Mouse (Mus musculus): ENCODE measurements around the gene Sugp1. TPM values are rescaled to one million over a fixed set of nuclear protein-coding genes. Genes with fewer than 3 reads are reported as not detected.

Gene Sugp1
- polyA plus RNA-seq, 1 experiment from 2014 or later = 37.3 TPM

DNA sequence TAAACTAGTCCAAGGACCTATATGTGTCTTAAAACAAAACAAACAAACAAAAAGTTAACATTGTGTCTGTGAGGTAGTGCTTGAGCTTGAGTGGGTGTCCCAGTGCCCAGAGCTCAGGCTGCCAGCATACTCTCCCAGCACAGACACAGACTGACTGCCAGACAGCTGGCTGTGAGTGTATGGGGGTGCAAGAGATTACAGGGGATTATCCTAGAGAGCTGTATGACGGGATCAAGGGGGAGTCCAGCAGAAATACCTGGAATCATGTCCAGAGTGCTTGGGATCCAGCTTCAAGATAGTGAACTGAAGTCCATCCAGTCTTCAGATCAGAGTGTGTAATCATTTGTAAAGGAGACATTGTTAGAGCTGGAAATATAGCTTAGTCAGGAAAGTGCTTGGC lies 15.1 kb downstream of the Sugp1 start:
- H3K36me3 ChIP-seq = peaks cover 52% of the 10 kb centered on the region
- 81% methylated on average over 1 of the region's 1 CpGs for WGBS
- H3K4me3 ChIP-seq (replicated peaks) = no peak overlapping the region
- no peak overlapping the region for H3K9ac ChIP-seq
- no peak overlapping the region for H3K27ac ChIP-seq
- no peaks in the 10 kb centered on the region for H3K27me3 ChIP-seq (replicated peaks)
- H3K4me2 ChIP-seq = no peak overlapping the region
- H3K9me3 ChIP-seq = no peaks in the 10 kb centered on the region
- ATAC-seq (ENCODE audit: insufficient read depth, low FRiP score, low read depth) = no peak
- no peaks in the 10 kb centered on the region for H3K4me1 ChIP-seq

DNA sequence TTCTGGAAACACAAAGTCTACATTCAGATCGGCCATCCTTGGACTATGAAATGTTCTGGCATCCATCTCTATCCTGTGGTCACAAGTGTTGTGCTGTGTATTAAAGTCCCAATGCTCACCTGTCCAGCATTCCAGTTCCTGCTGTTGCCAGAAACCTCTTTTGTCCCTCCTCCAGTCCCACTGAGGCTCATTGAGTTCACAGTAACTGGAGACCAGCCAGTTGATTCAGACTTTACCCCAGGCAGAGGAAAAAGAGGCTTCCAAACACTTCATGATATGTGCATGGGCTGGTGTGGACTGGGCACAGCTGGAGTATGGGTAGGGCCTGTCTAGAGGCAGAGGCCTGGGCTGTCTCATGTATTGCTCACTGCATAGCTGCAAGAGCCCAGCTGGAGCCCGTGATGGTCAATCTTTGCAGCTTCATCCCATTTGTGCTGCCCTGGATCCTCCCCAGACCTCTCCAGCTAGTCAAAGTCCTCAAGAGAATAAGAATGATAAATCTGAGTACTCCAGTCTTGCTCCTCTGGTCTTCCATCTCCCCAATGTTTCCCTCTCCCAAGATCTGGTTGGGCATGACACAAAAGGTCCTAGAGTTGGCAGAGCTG lies 29.3 kb downstream of the Sugp1 start:
- whole genome bisulfite sequencing = 69% methylated on average over 2 of the region's 2 CpGs
- H3K36me3 ChIP-seq = peaks cover 19% of the 10 kb centered on the region
- ATAC-seq (ENCODE audit: insufficient read depth, low FRiP score, low read depth) = peak; percentile 20; the same call in 1 of the 2 replicates
- H3K4me1 ChIP-seq = peaks cover 10% of the 10 kb centered on the region; the same call in 1 of the 2 replicates
- H3K4me3 ChIP-seq (replicated peaks) = no peak overlapping the region
- H3K27ac ChIP-seq = 0 out of 2 replicates have a peak overlapping the region, but pooled peaks have one; percentile 22
- no peaks in the 10 kb centered on the region for H3K27me3 ChIP-seq (replicated peaks)
- no peak overlapping the region for H3K9ac ChIP-seq
- H3K9me3 ChIP-seq = no peaks in the 10 kb centered on the region
- peak overlapping the region; percentile 59; the same call in 1 of the 2 replicates for H3K4me2 ChIP-seq

DNA sequence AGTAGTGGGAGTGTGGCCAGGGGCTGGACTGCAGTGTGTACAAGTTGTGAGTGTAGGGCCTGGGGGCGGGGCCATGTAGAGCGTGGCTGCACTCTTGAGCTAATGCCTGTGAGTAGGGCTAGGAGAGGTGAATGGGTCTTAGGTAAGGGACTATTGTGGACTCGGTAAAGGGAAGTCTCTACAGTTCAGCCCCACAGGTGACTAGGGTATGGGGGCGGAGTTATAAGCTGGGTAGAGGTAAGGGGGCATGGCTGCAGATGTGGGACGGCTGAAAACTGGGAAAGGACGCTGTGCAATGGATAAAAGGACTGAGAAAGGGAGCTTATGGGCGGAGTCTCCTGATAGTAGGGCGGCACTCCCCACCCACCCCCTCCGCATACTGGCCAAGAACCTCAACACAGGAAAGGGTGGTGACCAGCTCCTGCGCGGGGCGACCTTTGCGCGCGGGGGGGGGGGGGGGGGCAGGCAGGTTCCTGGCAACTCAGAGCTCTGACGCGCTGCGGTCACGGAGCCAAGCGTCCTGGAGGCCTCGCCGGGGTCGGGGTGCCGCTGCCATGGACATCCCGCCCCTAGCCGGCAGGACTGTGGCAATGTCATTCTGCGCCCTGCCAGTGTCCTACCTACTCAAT lies 29.9 kb downstream of the Sugp1 start, which contains the start of gene Tm6sf2:
Gene Tm6sf2 (plus strand): TSS at position 484 of the 629 bp plus-strand sequence.
- peaks cover 10% of the 10 kb centered on the region; the same call in 1 of the 2 replicates for H3K4me1 ChIP-seq

DNA sequence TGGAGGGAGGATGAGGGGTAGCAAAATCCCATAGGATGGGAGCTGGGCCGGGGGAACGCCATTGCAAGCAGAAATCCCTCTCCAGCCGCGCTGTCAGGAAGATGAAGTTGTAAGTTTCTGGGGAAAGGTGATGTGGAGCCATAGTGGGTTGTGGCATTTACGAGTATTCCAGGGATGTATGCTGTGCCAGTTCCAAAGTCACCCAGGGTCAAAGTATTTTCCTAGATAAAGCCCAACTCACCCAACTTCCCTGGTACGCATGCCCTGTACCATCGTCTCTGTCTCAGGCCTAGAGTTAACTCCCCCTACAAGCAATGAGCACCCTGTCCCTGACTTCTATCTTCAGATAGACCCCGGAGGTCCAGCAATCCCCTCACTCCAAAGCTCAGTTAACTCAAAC lies 30.5 kb downstream of the Sugp1 start:
- Histone ChIP-seq H3K4me1 (peaks cover 10% of the 10 kb centered on the region; the same call in 1 of the 2 replicates), H3K9me3 (no peaks in the 10 kb centered on the region), H3K27me3 (replicated peaks) (no peaks in the 10 kb centered on the region), H3K36me3 (peaks cover 14% of the 10 kb centered on the region; the same call in 1 of the 2 replicates), H3K4me3 (replicated peaks) (peak overlapping the region; percentile 20; the same call in 1 of the 2 replicates), H3K4me2 (peak overlapping the region; percentile 59), H3K9ac (no peak overlapping the region), H3K27ac (no peak overlapping the region)
- 54% methylated on average over 8 of the region's 8 CpGs for WGBS
- no peak for ATAC-seq (ENCODE audit: insufficient read depth, low FRiP score, low read depth)

More for the DNA sequence above, 29.9 kb downstream of the Sugp1 start, which contains the start of gene Tm6sf2:
- WGBS = 9% methylated on average over 20 of the region's 27 CpGs
- no peak within 1 kb of the TSS for H3K9ac ChIP-seq
- no peaks in the 10 kb centered on the region for H3K27me3 ChIP-seq (replicated peaks)
- peak within 1 kb of the TSS; percentile 59 for H3K4me2 ChIP-seq
- H3K9me3 ChIP-seq = no peaks in the 10 kb centered on the region
- peak; percentile 76 for ATAC-seq (ENCODE audit: insufficient read depth, low FRiP score, low read depth)
- peak within 1 kb of the TSS; percentile 20 for H3K4me3 ChIP-seq (replicated peaks)
- H3K27ac ChIP-seq = 0 out of 2 replicates have a peak within 1 kb of the TSS, but pooled peaks have one; percentile 22
- H3K36me3 ChIP-seq = peaks cover 15% of the 10 kb centered on the region; the same call in 1 of the 2 replicates

DNA sequence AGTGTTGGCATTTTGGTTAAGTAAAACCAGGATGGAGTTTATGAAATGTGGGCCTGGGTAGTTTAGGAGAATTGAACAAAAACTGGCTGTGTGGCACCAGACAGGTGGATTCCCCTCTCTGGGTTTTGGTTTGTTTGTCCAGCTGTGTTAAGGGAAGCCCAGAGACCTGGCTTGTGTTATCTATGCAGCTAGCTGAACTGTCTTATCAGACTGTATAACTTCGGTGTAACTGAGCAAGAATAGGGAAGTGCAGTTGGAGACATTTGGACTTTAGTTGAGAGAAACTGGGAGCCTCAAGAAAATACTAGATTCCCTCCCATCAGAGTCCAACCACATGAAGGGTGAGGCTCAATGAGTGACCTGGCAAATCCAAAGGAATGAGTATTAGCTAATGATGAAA lies 31.1 kb downstream of the Sugp1 start:
- Histone ChIP-seq H3K27me3 (replicated peaks) (no peaks in the 10 kb centered on the region), H3K4me2 (no peak overlapping the region), H3K9me3 (no peaks in the 10 kb centered on the region), H3K36me3 (peaks cover 10% of the 10 kb centered on the region; the same call in 1 of the 2 replicates), H3K27ac (no peak overlapping the region), H3K9ac (no peak overlapping the region), H3K4me1 (peaks cover 10% of the 10 kb centered on the region; the same call in 1 of the 2 replicates), H3K4me3 (replicated peaks) (no peak overlapping the region)
- ATAC-seq (ENCODE audit: insufficient read depth, low FRiP score, low read depth) = no peak
- 55% methylated on average over 1 of the region's 1 CpGs for WGBS

DNA sequence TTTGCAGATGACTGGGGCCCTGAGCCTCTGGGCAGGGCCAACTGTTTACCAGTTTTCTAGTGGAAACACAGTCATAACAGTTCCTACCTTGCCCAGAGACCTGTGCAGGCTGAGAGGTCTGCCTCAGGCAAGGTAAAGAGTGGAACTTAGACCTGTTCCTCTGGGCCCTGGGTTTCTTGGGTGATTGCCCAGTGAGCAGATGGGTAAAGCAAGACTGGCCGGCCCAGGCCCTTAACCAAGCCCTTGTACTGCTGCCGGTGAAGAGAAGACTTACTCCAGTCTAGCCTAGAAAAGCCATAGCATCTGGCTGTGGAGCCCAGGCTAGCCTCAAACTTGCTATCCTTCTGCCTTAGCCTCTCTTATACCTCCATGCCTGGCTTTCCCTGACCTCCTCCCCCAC lies 39.4 kb downstream of the Sugp1 start:
- Histone ChIP-seq H3K36me3 (no peaks in the 10 kb centered on the region), H3K4me1 (peaks cover 16% of the 10 kb centered on the region), H3K9me3 (no peaks in the 10 kb centered on the region), H3K4me2 (no peak overlapping the region), H3K4me3 (replicated peaks) (no peak overlapping the region), H3K27ac (no peak overlapping the region), H3K9ac (no peak overlapping the region), H3K27me3 (replicated peaks) (peaks cover 51% of the 10 kb centered on the region)
- no peak for ATAC-seq (ENCODE audit: insufficient read depth, low FRiP score, low read depth)
- WGBS = 81% methylated on average over 2 of the region's 2 CpGs

DNA sequence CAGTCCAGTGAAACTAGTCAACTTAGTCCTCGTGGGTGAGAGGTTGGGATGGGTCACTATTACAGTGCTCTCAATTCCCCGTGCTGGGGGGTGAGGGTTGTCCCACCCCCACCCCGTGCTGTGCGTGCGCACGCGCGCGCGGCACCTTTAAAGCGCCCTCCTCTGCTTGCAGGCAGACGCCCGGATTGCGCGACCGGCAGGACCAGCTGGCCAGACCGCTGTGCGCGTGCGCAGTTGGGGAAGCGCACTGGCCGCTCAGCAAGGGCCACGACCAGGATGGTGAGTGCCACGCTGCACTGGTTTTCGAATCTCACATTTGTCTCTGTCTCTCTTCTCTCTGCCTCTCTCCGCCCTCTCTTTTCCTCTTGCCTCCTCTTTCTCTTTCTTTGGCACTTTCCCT lies 40.7 kb downstream of the Sugp1 start, which contains the start of gene Hapln4:
Gene Hapln4 (plus strand): TSS at position 173 of the 400 bp plus-strand sequence.
- H3K36me3 ChIP-seq = no peaks in the 10 kb centered on the region
- no peak within 1 kb of the TSS for H3K27ac ChIP-seq
- 2% methylated on average over 26 of the region's 26 CpGs for WGBS
- ATAC-seq (ENCODE audit: insufficient read depth, low FRiP score, low read depth) = no peak
- no peaks in the 10 kb centered on the region for H3K9me3 ChIP-seq
- peak within 1 kb of the TSS; percentile 35 for H3K4me3 ChIP-seq (replicated peaks)
- H3K9ac ChIP-seq = no peak within 1 kb of the TSS
- peak within 1 kb of the TSS; percentile 71 for H3K4me2 ChIP-seq
- H3K4me1 ChIP-seq = peaks cover 20% of the 10 kb centered on the region
- H3K27me3 ChIP-seq (replicated peaks) = peaks cover 64% of the 10 kb centered on the region

DNA sequence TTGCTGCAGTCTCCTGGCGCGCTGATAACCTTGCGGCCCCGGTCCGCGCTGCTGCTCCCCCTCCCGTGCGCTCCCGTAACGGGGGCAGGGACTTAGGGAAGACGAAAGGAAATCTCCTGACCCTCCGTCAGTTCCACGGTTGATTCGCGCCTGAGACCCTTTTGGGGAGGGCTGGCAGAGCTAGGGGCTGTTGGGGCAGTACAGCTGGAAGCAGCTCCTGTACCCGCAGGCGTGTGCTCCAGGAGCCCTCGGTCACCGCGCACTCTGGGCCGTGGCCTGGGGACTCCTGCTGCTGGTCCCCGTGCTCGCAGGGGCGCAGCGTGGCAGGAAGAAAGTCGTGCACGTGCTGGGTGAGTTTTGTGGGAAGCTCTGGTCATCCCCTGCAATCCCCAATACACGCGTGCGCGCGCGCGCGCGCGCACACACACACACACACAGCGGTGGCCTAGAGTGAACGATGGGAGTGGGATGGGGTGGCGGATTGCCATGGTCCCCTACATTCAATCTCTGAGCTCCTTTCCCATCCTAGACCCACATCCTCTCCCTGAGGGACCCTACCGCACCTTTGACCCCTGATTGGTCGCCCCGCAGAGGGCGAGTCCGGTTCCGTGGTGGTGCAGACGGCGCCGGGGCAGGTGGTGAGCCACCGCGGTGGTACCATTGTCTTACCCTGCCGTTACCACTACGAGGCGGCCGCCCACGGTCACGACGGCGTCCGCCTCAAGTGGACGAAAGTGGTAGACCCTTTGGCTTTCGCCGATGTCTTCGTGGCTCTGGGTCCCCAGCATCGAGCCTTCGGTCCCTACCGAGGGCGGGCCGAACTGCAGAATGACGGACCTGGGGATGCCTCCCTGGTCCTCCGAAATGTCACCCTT lies 41.8 kb downstream of the Sugp1 start:
- no peak overlapping the region for H3K9ac ChIP-seq
- peak overlapping the region; percentile 35 for H3K4me3 ChIP-seq (replicated peaks)
- H3K27ac ChIP-seq = no peak overlapping the region
- peaks cover 75% of the 10 kb centered on the region for H3K27me3 ChIP-seq (replicated peaks)
- ATAC-seq (ENCODE audit: insufficient read depth, low FRiP score, low read depth) = no peak
- H3K36me3 ChIP-seq = no peaks in the 10 kb centered on the region
- H3K4me2 ChIP-seq = peak overlapping the region; percentile 71
- 3% methylated on average over 71 of the region's 71 CpGs for WGBS
- no peaks in the 10 kb centered on the region for H3K9me3 ChIP-seq
- H3K4me1 ChIP-seq = peaks cover 21% of the 10 kb centered on the region

DNA sequence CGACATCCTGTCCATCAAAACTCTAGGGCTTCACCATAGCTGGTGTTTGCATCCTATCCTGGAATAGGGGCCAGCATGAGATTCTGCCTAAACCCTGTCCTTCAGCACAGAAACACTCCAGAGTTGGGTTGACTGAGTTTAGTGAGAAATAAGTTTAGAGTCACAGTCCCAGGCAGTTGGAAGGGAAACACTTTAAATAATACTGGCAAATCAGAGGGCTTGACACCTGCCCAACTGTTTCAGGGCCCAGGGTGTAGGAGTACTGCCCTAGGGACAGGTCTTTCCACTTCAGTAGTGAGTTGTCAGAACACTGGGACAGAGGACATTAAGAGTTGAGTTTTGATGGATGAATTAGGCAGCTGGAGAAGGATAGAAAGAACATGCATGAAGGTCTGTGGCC lies 43.5 kb downstream of the Sugp1 start:
- H3K4me1 ChIP-seq = peaks cover 21% of the 10 kb centered on the region
- no peak overlapping the region for H3K27ac ChIP-seq
- no peaks in the 10 kb centered on the region for H3K9me3 ChIP-seq
- no peak overlapping the region for H3K4me2 ChIP-seq
- no peak for ATAC-seq (ENCODE audit: insufficient read depth, low FRiP score, low read depth)
- H3K9ac ChIP-seq = no peak overlapping the region
- WGBS = 39% methylated on average over 1 of the region's 1 CpGs
- H3K36me3 ChIP-seq = no peaks in the 10 kb centered on the region
- H3K27me3 ChIP-seq (replicated peaks) = peaks cover 92% of the 10 kb centered on the region
- H3K4me3 ChIP-seq (replicated peaks) = no peak overlapping the region

DNA sequence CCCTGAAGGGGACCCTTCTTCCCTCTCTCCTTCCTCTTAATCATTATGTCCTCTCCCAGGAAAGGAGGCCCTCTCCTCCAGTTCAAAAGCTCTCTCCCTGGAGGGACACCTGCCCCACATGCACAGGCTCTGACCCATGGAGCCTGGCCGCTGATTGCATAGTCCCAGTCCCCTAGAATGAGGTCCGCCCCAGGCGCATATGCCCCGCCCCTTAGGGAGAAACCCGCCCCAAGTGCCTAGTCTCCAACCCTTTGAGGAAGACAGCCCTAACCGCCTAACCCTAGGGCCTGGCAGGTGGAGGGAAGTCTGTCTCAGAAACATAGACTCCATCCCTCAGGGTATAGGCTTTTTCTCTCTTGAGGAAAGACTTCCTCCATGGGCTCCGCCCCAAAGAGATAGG lies 44.6 kb downstream of the Sugp1 start:
- 5% methylated on average over 7 of the region's 7 CpGs for WGBS
- no peak overlapping the region for H3K4me3 ChIP-seq (replicated peaks)
- H3K36me3 ChIP-seq = no peaks in the 10 kb centered on the region
- no peaks in the 10 kb centered on the region for H3K9me3 ChIP-seq
- H3K27ac ChIP-seq = no peak overlapping the region
- no peak for ATAC-seq (ENCODE audit: insufficient read depth, low FRiP score, low read depth)
- no peak overlapping the region for H3K9ac ChIP-seq
- H3K27me3 ChIP-seq (replicated peaks) = peaks cover 95% of the 10 kb centered on the region
- H3K4me2 ChIP-seq = no peak overlapping the region
- peaks cover 21% of the 10 kb centered on the region for H3K4me1 ChIP-seq

DNA sequence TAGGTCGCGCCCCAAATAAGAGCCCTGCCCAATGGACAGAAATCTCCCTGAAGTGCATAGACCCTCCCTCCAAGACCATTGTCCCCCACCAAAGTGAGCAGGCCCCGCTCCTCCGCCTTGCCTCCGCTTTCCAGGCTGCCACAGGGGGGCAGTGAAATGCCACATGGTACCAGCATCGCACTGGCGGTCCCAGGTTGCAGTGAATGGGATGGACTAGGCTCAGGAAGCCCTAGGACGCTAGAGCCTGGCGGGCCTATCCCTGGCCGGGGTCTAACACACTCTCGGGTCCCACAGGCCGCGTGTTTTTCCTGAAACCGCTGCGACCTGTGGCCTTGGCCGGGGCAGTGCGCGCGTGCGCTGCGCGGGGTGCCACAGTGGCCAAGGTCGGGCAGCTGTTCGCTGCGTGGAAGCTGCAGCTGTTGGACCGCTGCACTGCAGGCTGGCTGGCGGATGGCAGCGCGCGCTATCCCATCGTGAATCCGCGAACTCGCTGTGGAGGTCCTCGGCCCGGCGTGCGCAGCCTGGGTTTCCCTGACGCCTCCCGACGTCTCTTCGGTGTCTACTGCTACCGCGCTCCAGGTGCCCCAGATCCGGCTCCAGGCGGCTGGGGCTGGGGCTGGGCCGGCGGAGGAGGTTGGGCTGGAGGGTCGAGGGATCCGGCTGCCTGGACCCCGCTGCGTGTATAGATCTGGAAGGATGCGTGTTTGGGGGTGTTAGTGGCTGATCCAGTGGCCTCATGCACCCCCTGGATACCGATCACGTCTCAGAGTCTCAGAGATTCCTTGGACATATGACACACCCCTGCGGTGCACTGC lies 45.4 kb downstream of the Sugp1 start:
- Histone ChIP-seq H3K27ac (no peak overlapping the region), H3K27me3 (replicated peaks) (peaks cover 87% of the 10 kb centered on the region), H3K9me3 (no peaks in the 10 kb centered on the region), H3K9ac (no peak overlapping the region), H3K36me3 (no peaks in the 10 kb centered on the region), H3K4me1 (peaks cover 21% of the 10 kb centered on the region), H3K4me3 (replicated peaks) (peak overlapping the region; percentile 30), H3K4me2 (peak overlapping the region; percentile 54)
- WGBS = 4% methylated on average over 56 of the region's 56 CpGs
- peak; percentile 40; the same call in 1 of the 2 replicates for ATAC-seq (ENCODE audit: insufficient read depth, low FRiP score, low read depth)

Data from stomach, embryonic 15.5 days (tissue).